Mouse (Mus musculus): ENCODE data around the gene Eppin.
A peak's percentile ranks its signal among the peaks of the same experiment; 100 is the strongest.
"Not testable (repeated sequence)": the region's sequence is repeated elsewhere in the genome, so short reads cannot be mapped to it uniquely, and the experiment has no call there.

Eppin gene

GRCm38 (mm10) chr2:164593494-164593893 is at the start of gene Eppin:
Gene Eppin (minus strand): TSS chr2:164593594.
- no peak for DNase-seq (ENCODE audit: low spot score in 2 of 2)

DNA sequence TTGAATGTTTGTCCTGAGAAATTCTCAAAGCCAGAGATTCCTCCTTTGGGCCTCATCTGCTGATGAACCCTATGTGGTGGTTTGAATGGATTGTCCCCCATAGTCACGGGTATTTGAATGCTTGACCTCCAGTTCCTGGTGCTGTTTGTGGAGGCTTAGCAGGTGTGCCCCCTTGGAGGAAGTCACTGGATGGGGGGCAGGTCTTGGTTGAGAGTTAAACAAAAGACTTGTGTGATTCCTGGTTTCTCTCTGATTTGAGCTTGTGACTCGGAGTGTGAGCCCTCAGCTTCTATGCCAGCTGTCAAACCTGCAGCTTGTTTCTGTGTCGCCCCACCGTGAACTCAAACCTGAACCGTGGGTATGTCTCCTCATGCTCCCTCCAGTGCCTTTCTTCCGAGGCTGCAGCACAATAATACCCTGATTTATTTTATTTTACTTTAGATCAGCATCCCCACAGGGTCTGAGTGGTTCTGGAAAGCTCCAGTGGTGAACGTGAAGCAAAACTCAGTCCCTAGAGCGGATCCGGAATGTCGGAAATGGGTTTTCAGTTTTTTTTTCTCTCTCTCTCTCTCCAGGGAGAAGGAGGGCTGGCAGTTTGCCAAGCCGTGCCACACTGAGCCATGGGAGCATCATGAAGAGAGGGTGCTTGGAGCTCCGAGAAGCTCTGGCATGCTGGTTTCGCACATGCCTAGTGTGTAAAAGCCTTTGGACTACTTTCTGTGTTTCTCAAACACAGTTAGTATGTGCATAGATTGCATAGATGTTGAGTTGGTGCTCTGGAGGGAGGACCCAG is 48.7 kb upstream of the Eppin start:
- no peak for DNase-seq (ENCODE audit: low spot score in 2 of 2)

DNA sequence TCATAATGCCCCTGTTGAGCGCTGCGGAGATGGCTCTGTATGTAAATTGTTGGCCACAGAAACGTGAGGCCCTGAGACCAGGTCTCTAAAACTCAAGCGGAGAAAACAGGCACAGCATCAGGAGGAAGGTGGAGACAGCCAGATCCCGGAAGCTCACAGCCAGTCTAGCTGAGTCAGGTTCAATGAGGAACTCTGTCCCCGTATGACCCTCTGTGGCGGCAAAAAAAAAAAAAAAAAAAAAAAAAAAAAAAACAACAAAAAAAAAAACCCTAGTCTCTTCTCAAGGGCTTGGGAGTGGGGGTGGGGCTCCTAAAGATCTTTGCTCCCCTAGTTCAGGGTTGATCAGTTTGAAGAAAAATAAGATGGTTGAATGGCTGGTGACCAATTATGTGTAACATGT is 47.7 kb upstream of the Eppin start:
- peak; percentile 13 to 26 for DNase-seq (ENCODE audit: low spot score in 2 of 2)

GRCm38 (mm10) chr2:164638696-164639095 is 45.3 kb upstream of the Eppin start, which contains the start of gene Wfdc16:
Gene Wfdc16 (minus strand): TSS chr2:164638796.
- no peak for DNase-seq (ENCODE audit: low spot score in 2 of 2)

DNA sequence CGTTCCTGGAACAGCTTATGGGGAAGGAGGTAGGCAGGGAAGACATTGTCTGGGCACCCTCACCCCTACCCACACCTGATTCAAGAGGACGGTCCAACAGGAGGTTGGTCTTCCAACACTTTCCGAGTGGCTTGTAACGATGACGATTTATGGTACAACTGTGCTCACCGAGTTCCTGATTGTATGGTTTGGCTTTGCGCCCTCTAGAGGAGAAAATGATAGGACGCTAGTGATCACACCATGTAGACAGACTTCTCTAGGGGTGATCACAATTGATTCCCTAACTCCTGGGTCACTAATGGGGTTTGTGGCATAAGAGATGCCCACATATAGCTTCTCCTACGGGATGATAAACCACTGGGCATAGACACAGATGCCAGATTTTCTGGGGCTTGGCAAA is 41.9 kb upstream of the Eppin start:
- DNase-seq (ENCODE audit: low spot score in 2 of 2), result no peak

DNA sequence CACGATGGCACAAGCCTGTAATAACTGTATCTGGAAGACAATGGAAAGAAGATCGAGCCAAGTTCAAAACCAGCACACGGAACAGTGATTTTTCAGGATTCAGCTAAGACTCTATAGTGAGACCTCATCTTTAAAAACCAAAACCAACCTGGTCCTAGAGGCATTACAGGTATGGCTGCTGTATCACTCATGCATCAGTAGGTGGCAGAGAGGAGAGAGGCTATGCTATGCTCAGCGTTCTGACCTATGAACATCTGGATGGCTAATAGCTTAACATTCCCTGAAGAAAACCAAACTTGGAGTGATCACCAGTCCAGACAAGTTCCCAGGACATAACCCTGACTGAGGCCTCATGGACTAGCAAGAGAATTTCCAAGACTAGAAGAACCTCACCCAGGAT is 28.4 kb upstream of the Eppin start:
- no peak for DNase-seq (ENCODE audit: low spot score in 2 of 2)

DNA sequence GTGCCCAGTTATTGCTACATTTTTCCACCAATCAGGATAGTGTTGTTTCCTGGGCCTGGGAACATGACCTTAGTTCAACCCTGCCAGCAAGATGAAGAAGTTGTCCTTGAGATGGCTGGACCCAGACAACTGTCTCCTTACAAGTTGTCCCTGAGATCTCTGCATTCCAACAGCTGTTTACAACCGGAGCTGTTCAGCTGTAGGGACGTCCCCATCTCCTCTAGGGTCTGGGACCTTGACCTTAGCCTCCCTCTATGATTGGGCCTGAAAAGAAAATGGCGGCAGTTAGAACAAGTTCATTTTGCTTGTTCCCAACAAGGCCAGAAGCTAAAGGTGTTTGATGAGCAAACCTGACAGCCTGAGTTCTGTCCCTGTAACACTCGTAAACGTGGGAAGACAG is 25.7 kb upstream of the Eppin start:
- DNase-seq (ENCODE audit: low spot score in 2 of 2), result no peak

- no peak for DNase-seq (ENCODE audit: low spot score in 2 of 2)
Measured at GRCm38 (mm10) chr2:164615386-164615785, 22.0 kb upstream of the Eppin start.

GRCm38 (mm10) chr2:164613471-164613870 is 20.1 kb upstream of the Eppin start, which contains the start of the genes Wfdc6b and Wfdc8:
Gene Wfdc6b (plus strand): TSS chr2:164613522.
Gene Wfdc8 (minus strand): TSS chr2:164613626.
- DNase-seq (ENCODE audit: low spot score in 2 of 2), result not testable (repeated sequence)

DNA sequence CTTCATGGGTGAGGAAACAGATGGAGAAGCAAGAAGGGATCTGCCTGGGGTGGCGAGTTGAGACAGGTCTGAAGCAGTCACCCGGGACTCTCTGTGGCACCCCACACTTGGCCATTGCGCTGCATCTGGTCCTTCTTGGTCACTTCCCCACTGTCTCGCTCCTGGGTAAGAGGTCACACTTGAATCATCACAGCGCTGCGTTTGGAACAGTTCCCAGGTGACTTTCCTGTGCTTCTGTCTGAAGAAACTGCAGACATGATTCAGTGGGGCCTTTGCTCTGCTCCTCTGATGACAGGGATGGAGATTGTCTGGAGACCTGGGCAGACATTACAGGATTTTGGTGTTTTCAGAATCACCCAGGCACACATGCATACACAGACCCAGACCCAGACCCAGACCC is 15.4 kb upstream of the Eppin start:
- DNase-seq (ENCODE audit: low spot score in 2 of 2), result no peak

DNA sequence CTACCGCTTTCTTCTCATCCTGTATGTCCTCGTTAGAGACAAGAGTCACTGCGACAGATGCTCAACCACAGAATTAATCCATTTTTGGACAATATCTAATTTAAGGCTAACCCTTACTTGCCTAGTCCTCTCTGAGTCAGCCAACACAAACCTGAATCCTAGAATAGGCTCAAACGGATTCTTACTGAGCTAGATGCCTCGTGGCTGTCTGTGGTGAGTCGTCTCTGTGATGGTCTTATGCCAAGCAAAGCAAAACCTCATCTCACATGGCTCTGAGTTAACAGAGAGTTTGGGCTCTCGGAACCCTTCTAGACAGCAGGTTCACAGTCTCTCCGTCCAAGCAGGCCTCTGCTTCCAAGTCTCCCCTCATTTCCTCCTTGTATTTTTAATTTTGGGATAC is 11.0 kb upstream of the Eppin start:
- no peak for DNase-seq (ENCODE audit: low spot score in 2 of 2)

DNA sequence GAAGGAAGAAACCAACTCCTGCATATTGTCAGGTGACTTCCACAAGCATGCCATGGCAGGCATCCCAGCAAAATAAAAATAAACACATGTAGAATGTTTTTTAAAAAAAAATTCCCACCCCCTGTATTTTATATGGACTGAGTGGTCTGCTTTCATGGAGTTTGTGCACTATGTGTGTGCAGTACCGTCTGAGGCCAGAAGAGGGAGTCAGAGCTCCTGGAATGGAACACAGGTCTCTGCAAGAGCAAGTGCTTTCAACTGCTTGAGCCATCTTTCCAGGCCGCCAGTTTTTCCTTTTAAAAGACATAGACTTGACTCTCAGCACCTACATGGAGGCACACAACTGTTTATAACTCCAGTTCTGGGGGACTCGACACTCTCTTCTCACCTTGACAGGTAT is 10.1 kb upstream of the Eppin start:
- DNase-seq (ENCODE audit: low spot score in 2 of 2), result no peak

DNA sequence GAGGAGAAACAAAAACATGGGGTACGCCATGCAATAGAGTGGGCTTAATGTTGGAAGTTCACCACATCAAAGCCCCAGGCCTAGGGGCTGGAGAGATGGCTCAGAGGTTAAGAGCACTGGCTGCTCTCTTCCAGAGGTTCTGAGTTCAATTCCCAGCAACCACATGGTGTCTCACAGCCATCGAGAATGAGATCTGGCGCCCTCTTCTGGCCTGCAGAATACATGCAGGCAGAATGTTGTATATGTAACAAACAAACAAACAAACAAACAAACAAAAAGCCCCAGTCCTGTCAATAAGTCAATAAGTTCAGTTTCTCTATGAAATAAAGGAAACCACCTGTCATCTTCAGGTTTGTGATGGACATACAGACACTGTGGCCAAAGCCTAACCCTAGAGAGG is 6.8 kb upstream of the Eppin start:
- DNase-seq (ENCODE audit: low spot score in 2 of 2), result no peak

DNA sequence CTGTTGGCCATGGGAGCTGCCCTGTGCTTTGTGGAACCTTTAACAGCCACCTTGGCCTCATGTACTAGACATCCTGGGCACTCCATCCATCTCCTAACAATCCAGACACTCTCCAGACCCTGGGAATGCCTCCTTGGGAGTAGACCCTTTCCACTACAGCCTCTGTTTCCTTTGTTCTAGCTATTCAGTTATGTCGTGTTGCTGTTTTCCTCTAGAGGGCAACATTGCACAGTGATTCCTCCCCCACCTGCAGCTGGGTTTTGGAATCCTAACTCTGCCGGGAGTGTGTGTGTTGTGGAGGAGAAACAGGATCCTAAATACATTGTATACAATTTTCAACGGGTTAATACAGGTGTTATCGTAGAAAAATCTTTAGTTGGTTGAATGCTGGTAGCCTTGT is 1.4 kb downstream of the Eppin start:
- no peak for DNase-seq (ENCODE audit: low spot score in 2 of 2)

- not testable (repeated sequence) for DNase-seq (ENCODE audit: low spot score in 2 of 2)
Measured at GRCm38 (mm10) chr2:164585025-164585725, 8.2 kb downstream of the Eppin start, which contains the start of gene Wfdc6a. Gene Wfdc6a (minus strand): TSS chr2:164585447.

- not testable (repeated sequence) for DNase-seq (ENCODE audit: low spot score in 2 of 2)
Measured at GRCm38 (mm10) chr2:164573359-164573758, 20.0 kb downstream of the Eppin start, which contains the start of gene Spint3. Gene Spint3 (minus strand): TSS chr2:164573459.

DNA sequence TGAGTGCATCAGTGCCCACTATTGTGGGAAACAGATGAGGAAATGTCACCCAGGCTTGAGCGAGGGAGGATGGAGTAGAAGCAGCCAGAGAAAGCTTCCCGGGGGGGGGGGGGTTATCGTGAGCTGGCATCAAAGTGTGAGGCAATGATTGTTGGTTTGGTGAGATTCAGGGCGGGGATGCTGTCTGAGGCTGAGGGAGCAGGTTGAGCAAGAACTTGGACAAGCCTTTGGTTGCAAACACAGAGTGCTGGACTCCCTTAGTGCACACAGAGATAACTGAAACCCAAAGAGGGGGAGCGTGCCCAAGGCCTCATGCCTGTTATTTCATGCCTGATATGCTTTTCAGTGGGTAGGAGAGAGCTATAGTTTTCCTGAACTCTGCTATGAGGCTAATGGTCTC is 25.9 kb downstream of the Eppin start:
- no peak for DNase-seq (ENCODE audit: low spot score in 2 of 2)

DNA sequence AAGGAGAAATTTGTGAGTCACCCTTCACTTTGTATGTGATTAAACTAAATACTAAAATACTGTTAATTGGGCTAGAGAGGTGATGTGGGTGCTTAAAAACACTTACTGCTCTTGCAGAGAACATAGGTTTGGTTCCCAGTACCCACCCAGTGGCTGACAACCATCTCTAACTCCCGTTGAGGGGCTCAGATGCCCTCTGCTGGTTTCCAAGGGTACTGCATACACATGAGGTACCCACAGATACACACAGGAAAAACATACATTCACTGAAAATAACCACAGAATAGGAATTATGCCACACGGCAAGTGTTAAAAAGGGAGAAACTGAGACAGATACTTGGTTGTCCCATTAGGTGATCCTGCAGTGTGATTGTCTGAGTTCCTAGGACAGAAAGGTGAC is 26.4 kb downstream of the Eppin start:
- DNase-seq (ENCODE audit: low spot score in 2 of 2), result no peak

- no peak for DNase-seq (ENCODE audit: low spot score in 2 of 2)
Measured at GRCm38 (mm10) chr2:164564346-164564745, 29.0 kb downstream of the Eppin start.

- no peak for DNase-seq (ENCODE audit: low spot score in 2 of 2)
Measured at GRCm38 (mm10) chr2:164563339-164564038, 29.9 kb downstream of the Eppin start.

- no peak for DNase-seq (ENCODE audit: low spot score in 2 of 2)
Measured at GRCm38 (mm10) chr2:164562391-164563188, 30.8 kb downstream of the Eppin start, which contains the start of gene Wfdc2. Gene Wfdc2 (plus strand): TSS chr2:164562413.

Data from spleen, postnatal 36 days (tissue).